Mouse (Mus musculus) right cerebral cortex, adult 2 months (tissue): Measurements from ENCODE around the gene Akap2.

ENCODE experiments used
- DNase-seq, 2 experiments: peaks; one replicate each; pipeline ENCODE4 v3.0.0; 2021 to 2022; ENCODE audit warnings: low spot score in 2 of 2

Gene Akap2

GRCm38 (mm10) chr4:57717354-57717753, at the start of gene Akap2:
TSS of gene Akap2 (plus strand) at chr4:57717657.
- DNase-seq, result no peak

DNA sequence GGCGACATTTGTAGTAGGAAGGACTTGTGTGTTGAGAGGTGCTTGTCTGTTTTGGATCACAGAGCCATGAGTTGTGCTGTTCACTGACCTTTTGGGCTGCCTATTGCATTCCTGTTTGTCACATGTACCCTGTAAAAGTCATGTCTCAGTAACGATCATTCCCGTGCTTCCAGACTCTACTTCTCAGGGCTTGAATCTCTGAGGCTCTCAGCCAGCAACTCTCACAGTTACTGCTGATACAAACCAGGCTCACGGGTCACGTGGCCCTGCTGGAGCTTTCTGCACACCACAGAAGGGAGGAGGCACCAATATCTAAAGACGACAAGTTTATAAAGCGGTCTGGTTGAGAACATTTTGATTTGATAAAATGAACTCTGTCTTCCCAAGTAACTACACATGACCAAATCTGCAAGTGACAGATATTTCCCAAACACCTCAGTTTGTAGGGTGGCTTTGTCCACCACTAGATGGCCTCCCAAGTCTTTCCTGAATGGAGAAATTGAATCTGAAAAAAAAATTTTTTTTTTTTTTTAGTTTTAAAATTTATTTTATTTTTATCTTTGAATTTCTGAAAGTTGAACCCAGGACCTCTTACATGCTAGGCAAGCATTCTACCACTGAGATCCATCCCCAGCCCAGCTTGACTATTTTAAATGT, 46.5 kb upstream of the Akap2 start:
- no peak for DNase-seq

- DNase-seq, result no peak
These were observed 44.9 kb upstream of the Akap2 start for GRCm38 (mm10) chr4:57672541-57672940.

DNA sequence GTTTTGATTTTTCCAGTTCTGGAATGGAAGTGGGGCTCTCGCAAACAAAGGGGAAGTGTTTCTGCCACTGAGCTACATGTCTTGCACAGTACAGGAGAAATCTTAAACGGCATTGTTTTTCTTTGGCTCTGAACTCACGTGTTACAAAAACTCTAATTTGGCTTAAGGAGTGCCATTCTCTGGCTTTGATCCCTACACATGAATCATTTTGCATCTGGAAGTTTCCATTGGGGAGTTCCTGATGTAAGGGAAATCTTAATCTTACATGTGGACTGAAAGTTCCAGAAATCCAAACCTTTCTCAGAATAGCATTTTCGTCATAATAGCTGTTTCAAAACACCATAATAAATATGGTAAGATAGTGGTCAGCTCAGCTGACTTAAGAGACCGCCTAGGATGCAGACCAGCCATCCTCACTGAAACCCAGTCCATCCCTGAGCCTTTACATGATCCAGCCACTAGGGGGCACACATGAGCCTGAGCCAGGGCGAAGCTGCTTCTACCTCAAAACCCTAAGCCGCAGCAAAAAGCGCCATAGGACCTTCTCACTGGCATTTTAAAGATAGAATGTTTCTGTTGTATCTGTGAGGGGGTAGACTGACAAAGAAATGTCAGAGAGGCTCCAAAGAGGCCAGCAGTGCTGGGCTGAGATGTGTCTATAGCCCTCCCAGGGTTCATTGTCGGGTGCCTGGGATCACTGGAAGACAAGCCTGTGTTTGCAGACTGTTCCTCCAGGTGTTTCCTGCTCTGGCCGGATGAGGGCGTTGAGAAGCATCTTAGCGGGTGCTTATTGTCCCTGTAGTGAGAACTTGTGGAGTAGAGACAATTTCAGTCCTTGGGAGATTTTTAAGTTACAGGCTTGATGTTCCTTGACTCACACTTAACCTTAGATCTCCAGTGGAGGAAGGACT, 44.2 kb upstream of the Akap2 start:
- peak; percentile 91 for DNase-seq

DNA sequence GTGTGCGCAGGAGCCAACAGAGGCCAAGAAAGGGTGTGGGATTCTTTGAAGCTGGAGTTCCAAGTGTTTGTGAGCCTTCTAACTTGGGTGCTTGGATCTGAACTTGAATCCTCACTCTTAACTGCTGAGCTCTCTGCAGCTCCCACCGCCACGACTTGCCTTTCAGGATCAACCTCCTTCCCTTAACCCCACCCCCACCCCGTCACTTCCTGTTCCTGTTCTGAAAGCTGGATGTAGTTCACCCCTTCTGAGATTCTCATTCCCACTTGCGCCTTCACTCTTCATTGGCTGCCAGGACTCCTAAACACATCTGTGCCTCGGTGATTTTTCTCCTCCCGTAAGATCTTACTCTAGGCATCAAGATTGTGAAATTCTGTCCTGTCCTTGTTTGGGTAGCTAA, 43.1 kb upstream of the Akap2 start:
- no peak for DNase-seq

- DNase-seq, result no peak
These were observed 42.1 kb upstream of the Akap2 start for GRCm38 (mm10) chr4:57675387-57675786.

DNA sequence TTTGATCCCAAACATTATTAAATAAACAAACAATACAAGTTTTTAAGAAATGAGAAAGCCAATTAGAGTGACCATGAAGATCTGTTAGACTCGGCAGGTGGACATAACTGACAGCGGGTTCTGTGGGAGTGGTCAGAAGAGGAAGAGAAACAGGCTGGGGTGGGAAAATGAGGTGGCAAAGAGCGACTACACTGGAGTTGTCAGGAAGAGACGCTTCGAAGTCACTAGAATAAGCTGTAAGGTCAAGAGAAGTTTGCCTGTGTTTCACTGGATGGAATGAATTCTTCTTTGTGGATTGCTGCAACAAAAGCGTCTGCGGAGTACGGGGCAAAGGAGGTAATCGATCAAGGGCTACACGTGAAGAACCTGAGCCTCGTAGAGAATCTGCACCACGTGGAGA, 39.5 kb upstream of the Akap2 start:
- DNase-seq, result no peak

- no peak for DNase-seq
These were observed 38.4 kb upstream of the Akap2 start for GRCm38 (mm10) chr4:57678991-57679457.

DNA sequence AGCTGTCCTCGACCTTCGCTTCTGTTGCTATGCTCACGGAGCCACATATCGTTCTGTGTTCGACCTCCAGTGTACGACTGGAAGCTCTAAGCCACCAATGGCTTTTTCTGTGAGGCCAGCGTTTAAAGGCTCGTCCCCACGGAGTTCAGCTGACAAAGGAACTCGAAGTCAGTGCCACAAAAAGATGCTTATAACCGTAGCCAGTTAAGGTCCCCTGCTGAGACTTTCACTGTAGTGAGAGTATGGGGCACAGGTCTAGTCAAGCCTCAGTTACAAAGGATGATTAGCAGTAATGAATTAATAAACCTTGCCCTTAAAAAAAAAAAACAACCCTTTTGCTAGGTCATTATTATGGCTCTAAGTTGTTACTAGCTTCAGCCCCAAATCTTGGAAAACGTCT, 37.3 kb upstream of the Akap2 start:
- DNase-seq, result no peak

- no peak for DNase-seq
These were observed 35.9 kb upstream of the Akap2 start for GRCm38 (mm10) chr4:57681511-57681910.

- no peak for DNase-seq
These were observed 35.1 kb upstream of the Akap2 start for GRCm38 (mm10) chr4:57682341-57682740.

GRCm38 (mm10) chr4:57682944-57683343, 34.5 kb upstream of the Akap2 start:
- DNase-seq, result peak; percentile 51 to 56

GRCm38 (mm10) chr4:57684676-57685215, 32.7 kb upstream of the Akap2 start:
- DNase-seq, result no peak

DNA sequence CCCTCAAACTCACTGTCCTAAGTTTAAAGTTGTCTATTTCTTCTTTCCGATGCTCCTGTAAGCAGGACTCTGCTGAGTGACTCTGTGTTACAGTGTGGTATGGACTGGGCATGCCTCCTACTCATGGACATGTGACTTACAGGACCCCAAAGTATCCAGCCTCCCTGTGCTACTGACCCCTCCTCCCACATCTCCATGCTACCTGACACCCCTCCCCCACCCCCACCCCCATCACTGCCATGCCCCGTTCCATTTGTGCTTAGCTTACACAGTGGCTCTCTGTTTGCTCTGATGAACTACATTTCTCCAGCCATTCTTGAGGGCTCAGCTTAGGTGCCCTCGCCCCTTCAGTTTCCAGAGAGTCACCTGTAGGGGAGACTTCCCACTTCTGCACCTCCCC, 30.7 kb upstream of the Akap2 start:
- no peak for DNase-seq

DNA sequence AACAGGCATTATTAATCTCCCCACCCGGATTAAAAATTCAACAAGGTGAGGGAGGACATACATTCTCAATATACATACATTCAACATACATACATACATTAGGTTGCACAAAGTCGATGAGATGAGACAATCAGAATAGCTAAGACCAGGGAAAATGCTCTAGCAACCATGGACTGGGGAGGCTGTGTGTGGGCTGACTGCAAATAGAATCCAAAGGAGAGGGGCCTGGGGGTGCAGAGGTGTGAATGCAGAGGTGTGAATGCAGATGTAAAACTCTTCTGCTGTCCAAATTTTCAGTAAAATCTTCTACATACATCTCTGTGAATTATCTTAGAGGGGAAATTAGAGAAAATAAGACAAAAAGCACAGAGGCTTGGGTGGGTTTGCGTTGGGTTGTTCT, 29.9 kb upstream of the Akap2 start:
- DNase-seq, result peak; percentile 42 to 52

DNA sequence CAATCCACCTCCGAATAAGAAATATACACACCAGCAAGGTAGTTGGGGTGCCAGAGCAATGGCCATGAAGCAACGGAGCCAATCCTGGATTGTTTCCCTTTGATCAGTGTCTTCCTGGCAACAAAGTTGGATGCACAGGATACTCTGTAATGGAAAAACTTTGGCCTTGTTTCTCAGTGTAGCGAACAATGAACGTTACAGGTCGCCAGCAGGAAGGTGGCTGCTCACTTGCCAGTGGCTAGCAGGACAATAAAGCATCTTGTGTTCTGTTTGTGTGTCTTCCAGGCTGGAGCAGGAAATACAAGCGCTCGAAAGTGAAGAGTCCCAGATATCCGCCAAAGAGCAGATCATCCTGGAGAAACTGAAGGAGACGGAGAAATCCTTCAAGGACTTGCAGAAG, 29.3 kb upstream of the Akap2 start:
- DNase-seq, result no peak

DNA sequence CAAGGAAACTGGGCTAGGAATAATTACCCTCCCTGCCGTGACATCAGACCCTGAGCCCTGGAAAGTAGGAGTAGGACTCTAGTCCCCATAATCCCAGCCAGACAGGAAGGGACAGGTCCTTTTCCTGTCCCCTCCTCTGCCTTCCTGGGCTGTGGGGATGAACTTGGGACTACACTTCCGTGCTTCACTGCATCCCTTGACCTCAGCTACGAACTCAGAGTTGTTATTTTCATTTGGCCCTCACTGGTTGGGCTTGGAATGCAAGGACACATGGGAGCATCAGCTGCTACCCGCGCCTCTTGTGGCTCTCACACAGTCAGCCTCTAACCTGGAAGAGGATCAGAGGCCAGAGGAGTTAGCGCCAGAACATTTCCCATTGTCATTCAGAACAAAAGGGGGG, 27.5 kb upstream of the Akap2 start:
- DNase-seq, result no peak

DNA sequence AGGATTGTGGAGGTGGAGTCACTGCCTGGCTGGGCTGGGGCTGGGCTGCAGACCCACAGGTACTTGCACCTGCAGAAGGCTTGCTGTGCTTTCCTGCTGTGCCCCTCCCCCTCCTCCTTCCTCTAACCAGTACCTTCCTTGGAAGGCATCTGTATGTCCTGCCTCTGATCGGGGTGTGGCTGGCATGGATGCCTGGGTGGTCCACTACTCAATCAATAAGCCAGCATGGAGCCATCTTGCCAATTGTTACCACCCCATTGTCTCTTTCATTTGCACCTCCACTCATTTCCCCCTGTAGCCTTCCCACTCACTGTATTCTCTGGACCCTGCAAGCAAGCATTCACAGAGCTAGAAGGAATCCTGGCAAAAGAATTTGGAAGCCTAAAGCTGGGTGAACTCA, 26.7 kb upstream of the Akap2 start:
- no peak for DNase-seq

GRCm38 (mm10) chr4:57694356-57695136, 22.9 kb upstream of the Akap2 start:
- no peak for DNase-seq

DNA sequence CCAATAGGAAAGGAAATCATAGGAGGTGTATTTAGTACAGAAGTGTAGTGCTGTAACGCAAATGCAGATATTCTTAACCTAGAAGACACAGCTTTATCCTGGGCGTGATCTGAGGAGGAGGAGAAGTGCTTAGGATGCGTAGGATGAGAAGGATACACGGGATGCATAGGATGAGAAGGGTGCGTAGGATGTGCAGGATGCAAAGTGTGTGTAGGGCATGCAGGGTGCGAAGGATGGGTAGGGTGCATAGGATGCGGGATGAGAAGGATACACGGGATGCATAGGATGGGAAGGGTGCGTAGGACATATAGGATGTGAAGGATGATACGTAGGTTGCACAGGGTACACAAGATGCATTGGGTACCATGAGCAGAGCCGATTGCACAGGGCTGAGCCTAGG, 20.5 kb upstream of the Akap2 start:
- DNase-seq, result no peak

DNA sequence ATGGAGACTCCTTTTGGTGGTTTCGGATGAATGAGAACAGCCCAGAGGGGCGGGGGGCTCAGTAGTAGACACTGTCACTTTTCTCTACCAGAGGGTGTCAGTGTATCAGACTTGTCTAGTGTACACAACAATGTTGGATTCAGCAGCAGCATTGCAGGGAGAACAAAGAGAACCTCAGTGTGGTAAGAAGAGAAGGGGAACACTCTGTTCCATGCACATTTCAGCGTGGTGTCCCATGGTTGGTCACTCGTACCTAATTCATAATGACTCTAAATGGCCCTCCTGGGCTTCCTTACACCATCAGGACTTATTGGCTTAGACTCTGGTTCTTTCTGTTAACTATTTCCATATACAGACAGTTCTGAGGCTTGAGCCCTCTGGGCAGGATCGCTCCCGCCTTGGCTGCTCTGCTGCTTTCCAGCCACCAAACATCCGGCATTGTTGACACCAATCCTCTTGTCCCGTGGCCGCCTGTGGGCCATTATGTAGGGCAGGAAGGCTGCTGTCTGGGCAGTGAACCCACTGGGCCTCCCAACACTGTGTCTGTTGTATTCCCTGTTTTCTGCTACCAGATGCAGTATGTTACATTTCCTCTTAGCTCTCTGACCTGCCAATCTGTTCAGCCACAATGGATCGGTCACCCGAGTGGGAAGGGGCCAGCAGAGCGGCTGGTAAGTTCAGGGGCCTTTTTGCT, 19.4 kb upstream of the Akap2 start:
- no peak for DNase-seq
